15 mouse cellular contexts compared by ENCODE assay signal in genomic region chr11:31854955-31855354, GRCm38 (mm10). TPM values are rescaled to one million over a fixed set of nuclear protein-coding genes. Genes with fewer than 3 reads are reported as not detected.
DNase-seq lines count a peak whose midpoint lies in the region.
"Had no signal": no experiment of that assay in that cellular context is flagged by ENCODE, and none has a peak within 500 bp of the region (broad histone marks: within the 10 kb centered on the region; RNA-seq: fewer than 3 reads in every experiment).

No protein-coding gene starts in this region.

- intact Hi-C loops in left cerebral cortex, postnatal 25 days (cut with DNase I): loop anchor here (5.0 kb wide), 1 partner anchor 38 kb away; no protein-coding TSS in a partner anchor

- peak; percentile 32 to 79 for DNase-seq in layer of hippocampus, adult 18-20 months (ENCODE audit: low spot score in 2 of 2)
- DNase-seq in layer of hippocampus, postnatal 25 days (ENCODE audit: extremely low spot score in 1 of 2, low spot score in 1 of 2): no peak
- peak; percentile 40 to 56 for DNase-seq in right cerebral cortex, postnatal 10 days (ENCODE audit: low spot score in 2 of 2)
- DNase-seq in right cerebral cortex, postnatal 4 days: no peak
- peak; percentile 24 to 88 for DNase-seq in left cerebral cortex, postnatal 25 days (ENCODE audit: low spot score in 2 of 2)
- no peak for DNase-seq in adrenal gland, postnatal 36 days
- no peak for DNase-seq in urinary bladder, adult 18-20 months (ENCODE audit: low spot score in 2 of 2)
- DNase-seq: adrenal gland, postnatal 25 days; cerebellum, adult 9-11 months; embryo, embryonic 11 days; heart, postnatal 4 days; kidney, adult 11 months; lung, adult 2 months; midbrain, embryonic 14.5 days; thymus, adult 18-20 months had no signal

RNA-seq across cellular contexts. Expression of gene Cpeb4, which starts 17.1 kb away (rescaled TPM):
- 100 to 1,000 TPM; 148 to 155 TPM for total RNA-seq in layer of hippocampus, adult 18-20 months (2021)
- 100 to 1,000 TPM; 134 to 156 TPM for total RNA-seq in layer of hippocampus, postnatal 25 days (2021)
- 100 to 1,000 TPM; 157 to 160 TPM for total RNA-seq in left cerebral cortex, postnatal 25 days (2021)
- 100 to 1,000 TPM; 136 to 373 TPM for total RNA-seq in adrenal gland, postnatal 36 days (2021)

Comparison
In these comparisons a context has a peak if more than half of its experiments do, and no peak if none do; other contexts are left out.
1. DNase-seq: peak in layer of hippocampus, adult 18-20 months (2 of 2), right cerebral cortex, postnatal 10 days (2 of 2) and left cerebral cortex, postnatal 25 days (2 of 2); none in layer of hippocampus, postnatal 25 days (0 of 2), right cerebral cortex, postnatal 4 days (single experiment), adrenal gland, postnatal 36 days (0 of 2) and urinary bladder, adult 18-20 months (0 of 2).